Mouse (Mus musculus): Measurements from ENCODE around the gene Celf6.

The Celf6 gene

GRCm38 (mm10) chr9:59577844-59578504 is at the start of gene Celf6:
Gene Celf6 (plus strand): TSS chr9:59577917.
- DNase-seq (ENCODE audit: low spot score in 2 of 2): peak; percentile 52 to 53

GRCm38 (mm10) chr9:59528274-59528673 is 49.4 kb upstream of the Celf6 start:
- no peak for DNase-seq (ENCODE audit: low spot score in 2 of 2)

- no peak for DNase-seq (ENCODE audit: low spot score in 2 of 2)
Measured at GRCm38 (mm10) chr9:59531645-59532044, 46.1 kb upstream of the Celf6 start.

- no peak for DNase-seq (ENCODE audit: low spot score in 2 of 2)
Measured at GRCm38 (mm10) chr9:59533422-59533821, 44.3 kb upstream of the Celf6 start.

- peak; percentile 68 to 75 for DNase-seq (ENCODE audit: low spot score in 2 of 2)
Measured at GRCm38 (mm10) chr9:59533889-59534288, 43.8 kb upstream of the Celf6 start.

DNA sequence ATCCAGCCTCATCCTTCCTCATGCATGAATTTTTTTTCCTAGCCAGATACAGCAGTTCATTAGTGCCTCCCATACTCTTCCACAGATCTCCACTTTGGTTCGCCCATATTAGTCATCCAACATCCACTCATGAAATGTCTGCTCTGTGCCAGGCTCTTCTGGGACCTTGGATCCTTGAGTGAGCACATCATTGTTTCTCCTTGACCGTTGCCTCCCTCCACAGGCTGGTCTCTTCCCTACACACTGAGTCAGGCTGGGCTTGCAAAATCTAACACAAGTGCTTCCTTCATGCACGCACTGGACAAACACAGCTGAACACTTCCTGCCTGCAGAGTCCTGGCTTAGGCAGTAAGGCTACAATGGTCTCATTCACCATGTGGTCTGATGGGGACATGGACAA is 40.1 kb upstream of the Celf6 start:
- DNase-seq (ENCODE audit: low spot score in 2 of 2): peak in 1 of 2 experiments; percentile 49

GRCm38 (mm10) chr9:59539441-59540137 is 38.1 kb upstream of the Celf6 start, which contains the start of the genes Hexa and Tmem202:
Gene Hexa (plus strand): TSS chr9:59539540.
Gene Tmem202 (minus strand): TSS chr9:59539847.
- peak; percentile 81 to 82 for DNase-seq (ENCODE audit: low spot score in 2 of 2)

- DNase-seq (ENCODE audit: low spot score in 2 of 2): no peak
Measured at GRCm38 (mm10) chr9:59541617-59542016, 36.1 kb upstream of the Celf6 start.

- DNase-seq (ENCODE audit: low spot score in 2 of 2): no peak
Measured at GRCm38 (mm10) chr9:59542766-59543324, 34.9 kb upstream of the Celf6 start.

DNA sequence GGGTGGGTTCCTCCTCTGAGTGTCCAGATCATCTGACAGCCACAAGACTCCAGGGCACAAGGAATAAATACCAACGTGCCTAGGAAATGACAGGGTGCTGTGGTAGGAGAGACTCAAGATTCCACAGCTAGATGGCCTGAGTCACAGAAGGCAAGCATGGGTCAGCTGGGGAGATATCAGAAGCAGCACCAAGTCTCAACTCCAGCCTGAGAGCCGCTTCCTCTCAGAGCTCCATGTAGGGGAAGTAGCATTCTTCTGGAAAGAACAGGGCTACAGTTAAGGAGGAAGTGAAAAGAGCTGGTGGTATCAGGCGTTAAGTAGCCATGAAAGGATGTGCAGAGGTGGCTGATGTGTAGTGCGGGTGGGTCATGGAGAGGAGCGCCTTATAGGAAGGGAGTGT is 33.0 kb upstream of the Celf6 start:
- DNase-seq (ENCODE audit: low spot score in 2 of 2): peak in 1 of 2 experiments; percentile 42

DNA sequence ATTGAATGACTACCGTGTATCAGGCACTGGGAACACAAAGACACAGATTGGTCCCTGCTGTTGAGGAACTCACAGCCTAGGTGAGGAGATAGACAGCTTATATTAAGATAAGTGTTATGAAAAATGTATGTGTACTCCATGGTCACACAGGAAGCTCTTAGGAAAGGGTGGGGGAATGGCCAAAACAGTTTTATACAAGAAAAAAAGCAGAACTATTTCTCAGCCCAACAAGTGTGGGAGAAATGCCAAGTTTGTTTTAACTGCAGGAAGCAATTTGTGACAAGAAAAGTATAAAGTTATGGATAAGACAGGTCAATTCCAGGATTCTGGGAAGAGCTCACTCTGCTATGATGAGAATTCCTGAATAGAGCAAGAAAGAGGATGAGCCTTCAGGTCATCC is 29.8 kb upstream of the Celf6 start:
- DNase-seq (ENCODE audit: low spot score in 2 of 2): no peak

- no peak for DNase-seq (ENCODE audit: low spot score in 2 of 2)
Measured at GRCm38 (mm10) chr9:59548961-59549487, 28.7 kb upstream of the Celf6 start.

GRCm38 (mm10) chr9:59550077-59550476 is 27.6 kb upstream of the Celf6 start:
- DNase-seq (ENCODE audit: low spot score in 2 of 2): no peak

GRCm38 (mm10) chr9:59551017-59551416 is 26.7 kb upstream of the Celf6 start:
- DNase-seq (ENCODE audit: low spot score in 2 of 2): no peak

DNA sequence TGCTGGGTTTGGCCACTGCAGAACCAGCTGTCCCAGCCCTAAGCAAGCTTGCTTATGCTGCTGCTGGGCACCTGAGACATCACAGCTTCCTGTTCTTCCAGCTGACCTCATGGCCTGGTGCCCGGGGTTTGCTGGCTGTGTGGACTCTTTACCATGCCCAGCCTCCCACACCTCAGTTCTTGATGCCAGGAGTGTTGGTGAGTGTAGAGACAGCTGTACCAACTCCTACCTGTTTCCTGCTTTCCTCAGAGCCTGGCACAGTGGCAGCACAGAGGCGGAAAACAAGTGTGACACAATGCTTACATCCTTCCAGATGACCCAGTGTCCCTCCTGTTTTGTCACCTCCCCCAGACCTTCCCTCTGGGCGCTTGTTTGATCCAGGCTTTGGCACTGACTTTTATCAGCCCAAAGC is 26.1 kb upstream of the Celf6 start:
- DNase-seq (ENCODE audit: low spot score in 2 of 2): no peak

GRCm38 (mm10) chr9:59552610-59553009 is 25.1 kb upstream of the Celf6 start:
- DNase-seq (ENCODE audit: low spot score in 2 of 2): no peak

- DNase-seq (ENCODE audit: low spot score in 2 of 2): no peak
Measured at GRCm38 (mm10) chr9:59553719-59554118, 24.0 kb upstream of the Celf6 start.

- DNase-seq (ENCODE audit: low spot score in 2 of 2): peak; percentile 45 to 65
Measured at GRCm38 (mm10) chr9:59565600-59565999, 12.1 kb upstream of the Celf6 start.

DNA sequence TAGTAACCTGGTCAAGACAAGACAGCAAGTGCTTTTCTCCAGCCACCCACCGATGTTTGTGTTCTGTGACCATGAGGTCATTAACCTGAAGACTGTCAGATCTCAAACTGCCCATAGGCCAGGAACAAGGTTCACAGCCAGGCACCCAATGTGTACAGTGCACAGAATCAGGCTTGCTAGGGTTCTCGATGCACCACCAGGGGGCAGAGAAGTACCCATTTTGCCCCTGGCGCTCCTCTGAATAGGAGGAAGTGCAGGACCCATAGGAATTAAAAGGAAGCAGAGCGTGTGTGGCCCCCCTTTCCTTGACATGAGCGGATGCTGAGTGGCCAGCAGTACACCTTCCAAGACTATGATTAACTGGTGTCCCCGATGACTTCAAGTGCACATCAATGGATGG is 10.6 kb upstream of the Celf6 start:
- peak; percentile 53 to 57 for DNase-seq (ENCODE audit: low spot score in 2 of 2)

GRCm38 (mm10) chr9:59571852-59572251 is 5.9 kb upstream of the Celf6 start:
- no peak for DNase-seq (ENCODE audit: low spot score in 2 of 2)

GRCm38 (mm10) chr9:59577401-59577800 is 316 bp upstream of the Celf6 start:
- DNase-seq (ENCODE audit: low spot score in 2 of 2): no peak

DNA sequence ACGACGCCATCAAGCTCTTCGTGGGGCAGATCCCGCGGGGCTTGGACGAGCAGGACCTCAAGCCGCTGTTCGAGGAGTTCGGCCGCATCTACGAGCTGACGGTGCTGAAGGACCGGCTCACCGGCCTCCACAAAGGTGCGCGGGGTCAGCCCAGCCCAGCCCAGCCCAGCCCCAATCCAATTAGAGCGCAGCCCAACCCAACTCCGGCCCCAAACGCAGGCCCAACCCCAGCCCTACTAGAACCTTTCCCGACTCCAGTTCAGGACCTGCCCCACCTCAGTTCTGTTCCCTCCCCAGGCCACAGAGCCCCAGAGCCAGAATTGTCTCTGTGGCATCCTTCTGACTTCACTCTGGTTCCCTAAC is 769 bp downstream of the Celf6 start:
- DNase-seq (ENCODE audit: low spot score in 2 of 2): no peak

GRCm38 (mm10) chr9:59584871-59585308 is 7.2 kb downstream of the Celf6 start:
- DNase-seq (ENCODE audit: low spot score in 2 of 2): peak; percentile 54 to 63
